Mouse (Mus musculus) MEL (cell line): Measurements from ENCODE around the gene Usp20. TPM values are rescaled to one million over a fixed set of nuclear protein-coding genes. Genes with fewer than 3 reads are reported as not detected.

Source experiments
- DNase-seq: peaks from one replicate; pipeline ENCODE4 v3.0.0; 2011; ENCODE audit warnings: low read depth, low spot score
- H3K27ac ChIP-seq: 2 replicates; pipeline ENCODE4 v1.5.1; 2012; ENCODE audit warnings: low read depth, mild to moderate bottlenecking, control low read depth, low read length, moderate library complexity; ENCODE audit not compliant: control insufficient read depth
- H3K27me3 ChIP-seq, 2 experiments: fragments of 150-350 bp in 1 of 2; sonication (generic) in 1 of 2; 2 replicates each; pipeline ENCODE4 v1.6.1; 2012; ENCODE audit warnings: low read length in 2 of 2, mild to moderate bottlenecking in 2 of 2, improper control_type of control experiment in 1 of 2, moderate library complexity in 1 of 2; ENCODE audit not compliant: insufficient read depth in 2 of 2, control insufficient read depth in 1 of 2
- H3K36me3 ChIP-seq, 2 experiments: 2 replicates each; pipeline ENCODE4 v1.6.1; 2012 to 2014; ENCODE audit warnings: low read length in 2 of 2, improper control_type of control experiment in 1 of 2, inconsistent platforms in 1 of 2, mild to moderate bottlenecking in 1 of 2; ENCODE audit not compliant: insufficient read depth in 2 of 2, control insufficient read depth in 1 of 2
- H3K4me1 ChIP-seq, 2 experiments: fragments of 150-350 bp in 1 of 2; sonication (generic) in 1 of 2; 2 replicates each; pipeline ENCODE4 v1.6.1; 2012; ENCODE audit warnings: low read length in 2 of 2, improper control_type of control experiment in 1 of 2, mild to moderate bottlenecking in 1 of 2; ENCODE audit not compliant: insufficient read depth in 2 of 2, control insufficient read depth in 1 of 2
- H3K4me3 ChIP-seq, 2 experiments: fragments of 150-350 bp in 1 of 2; sonication (generic) in 1 of 2; 2 replicates each; pipeline ENCODE4 v1.5.1; 2012; ENCODE audit warnings: low read depth in 2 of 2, low read length in 2 of 2, mild to moderate bottlenecking in 2 of 2, moderate library complexity in 2 of 2, control low read depth in 1 of 2, improper control_type of control experiment in 1 of 2; ENCODE audit not compliant: control insufficient read depth in 1 of 2, insufficient read depth in 1 of 2
- H3K79me2 ChIP-seq: 2 replicates; pipeline ENCODE4 v1.6.1; 2012; ENCODE audit warnings: mild to moderate bottlenecking, low read length, moderate library complexity; ENCODE audit not compliant: control insufficient read depth, poor library complexity, insufficient read depth
- H3K9ac ChIP-seq: 2 replicates; pipeline ENCODE4 v1.6.1; 2012; ENCODE audit warnings: low read depth, mild to moderate bottlenecking, control low read depth, low read length, moderate library complexity; ENCODE audit not compliant: control insufficient read depth, poor library complexity, severe bottlenecking
- H3K9me3 ChIP-seq: fragments of 150-350 bp; sonication (generic); replicated peaks from 2 replicates; pipeline ENCODE4 v1.6.1; 2012; ENCODE audit warnings: mild to moderate bottlenecking, low read length, improper control_type of control experiment, moderate library complexity; ENCODE audit not compliant: insufficient read depth
- BHLHE40 ChIP-seq: IDR thresholded peaks from 2 replicates; pipeline ENCODE4 v1.6.1; 2012; ENCODE audit warnings: low read depth, mild to moderate bottlenecking, inconsistent platforms, low read length, improper control_type of control experiment, borderline replicate concordance
- CHD1 ChIP-seq: IDR thresholded peaks from 2 replicates; pipeline ENCODE4 v1.6.1; 2012; ENCODE audit warnings: low read depth, mild to moderate bottlenecking, inconsistent platforms, low read length, improper control_type of control experiment
- CHD2 ChIP-seq: IDR thresholded peaks from 2 replicates; pipeline ENCODE4 v1.6.1; 2011; ENCODE audit warnings: low read length, improper control_type of control experiment
- CTCF ChIP-seq, 3 experiments: IDR thresholded peaks in 2 of 3; conservative IDR thresholded peaks in 1 of 3; 2 replicates each; pipeline ENCODE4 v1.5.1; 2011 to 2012; ENCODE audit warnings: low read length in 3 of 3, low read depth in 2 of 3, mild to moderate bottlenecking in 2 of 3, improper control_type of control experiment in 1 of 3, inconsistent platforms in 1 of 3, mixed read lengths in 1 of 3, moderate library complexity in 1 of 3; ENCODE audit not compliant: control insufficient read depth in 1 of 3, insufficient read depth in 1 of 3, poor library complexity in 1 of 3, severe bottlenecking in 1 of 3
- E2F4 ChIP-seq: IDR thresholded peaks from 2 replicates; pipeline ENCODE4 v1.6.1; 2011; ENCODE audit warnings: low read depth, low read length, improper control_type of control experiment, borderline replicate concordance
- GATA1 ChIP-seq: IDR thresholded peaks from 2 replicates; pipeline ENCODE4 v1.6.1; 2011; ENCODE audit warnings: low read depth, low read length, improper control_type of control experiment
- JUND ChIP-seq: IDR thresholded peaks from 2 replicates; pipeline ENCODE4 v1.6.1; 2011; ENCODE audit warnings: low read depth, mild to moderate bottlenecking, improper control_type of control experiment, low read length
- KAT2A ChIP-seq: conservative IDR thresholded peaks from 2 replicates; pipeline ENCODE4 v1.6.1; 2012; ENCODE audit warnings: low read depth, low read length, improper control_type of control experiment, inconsistent platforms
- MAFK ChIP-seq: IDR thresholded peaks from 2 replicates; pipeline ENCODE4 v1.6.1; 2011; ENCODE audit warnings: low read depth, mild to moderate bottlenecking, low read length, improper control_type of control experiment, borderline replicate concordance
- MAX ChIP-seq: IDR thresholded peaks from 2 replicates; pipeline ENCODE4 v1.6.1; 2011; ENCODE audit warnings: low read length, improper control_type of control experiment
- MEF2A ChIP-seq: IDR thresholded peaks from 2 replicates; pipeline ENCODE4 v1.6.1; 2014; ENCODE audit warnings: low read depth, mild to moderate bottlenecking, inconsistent platforms, low read length, improper control_type of control experiment; ENCODE audit not compliant: poor library complexity, insufficient replicate concordance, severe bottlenecking; ENCODE audit errors: extremely low read depth
- MYC ChIP-seq: IDR thresholded peaks from 2 replicates; pipeline ENCODE4 v1.6.1; 2011; ENCODE audit warnings: low read depth, mild to moderate bottlenecking, low read length, improper control_type of control experiment, moderate library complexity
- NRF1 ChIP-seq: IDR thresholded peaks from 2 replicates; pipeline ENCODE4 v1.6.1; 2014; ENCODE audit warnings: low read depth, mild to moderate bottlenecking, inconsistent platforms, low read length, improper control_type of control experiment, moderate library complexity; ENCODE audit not compliant: poor library complexity, insufficient read depth, severe bottlenecking
- POLR2AphosphoS2 ChIP-seq: IDR thresholded peaks from 2 replicates; pipeline ENCODE4 v1.6.1; 2011; ENCODE audit warnings: low read length, improper control_type of control experiment
- POLR2AphosphoS5 ChIP-seq: IDR thresholded peaks from 2 replicates; pipeline ENCODE4 v1.6.1; 2012; ENCODE audit warnings: low read depth, borderline replicate concordance, mild to moderate bottlenecking, inconsistent platforms, low read length, moderate library complexity, mixed read lengths
- RAD21 ChIP-seq: IDR thresholded peaks from 2 replicates; pipeline ENCODE4 v1.6.1; 2011; ENCODE audit warnings: mild to moderate bottlenecking, low read depth, low read length, improper control_type of control experiment
- SIN3A ChIP-seq: IDR thresholded peaks from 2 replicates; pipeline ENCODE4 v1.6.1; 2012; ENCODE audit warnings: low read length, improper control_type of control experiment, inconsistent platforms
- TCF12 ChIP-seq: IDR thresholded peaks from 2 replicates; pipeline ENCODE4 v1.6.1; 2014; ENCODE audit warnings: low read depth, mild to moderate bottlenecking, inconsistent platforms, low read length, improper control_type of control experiment, moderate library complexity
- UBTF ChIP-seq: IDR thresholded peaks from 2 replicates; pipeline ENCODE4 v1.6.1; 2012; ENCODE audit warnings: low read depth, mild to moderate bottlenecking, inconsistent platforms, low read length, improper control_type of control experiment, moderate library complexity, borderline replicate concordance; ENCODE audit not compliant: insufficient read depth
- USF1 ChIP-seq: IDR thresholded peaks from 2 replicates; pipeline ENCODE4 v1.6.1; 2014; ENCODE audit warnings: low read depth, mild to moderate bottlenecking, inconsistent platforms, low read length, improper control_type of control experiment, moderate library complexity
- USF2 ChIP-seq, 2 experiments: IDR thresholded peaks; 2 replicates each; pipeline ENCODE4 v1.6.1; 2011 to 2012; ENCODE audit warnings: improper control_type of control experiment in 2 of 2, low read length in 2 of 2, borderline replicate concordance in 1 of 2, inconsistent platforms in 1 of 2, low read depth in 1 of 2, mild to moderate bottlenecking in 1 of 2; ENCODE audit not compliant: insufficient read depth in 1 of 2
- ZC3H11A ChIP-seq: IDR thresholded peaks from 2 replicates; pipeline ENCODE4 v1.6.1; 2012; ENCODE audit warnings: low read depth, mild to moderate bottlenecking, inconsistent platforms, low read length, improper control_type of control experiment
- ZKSCAN1 ChIP-seq: IDR thresholded peaks from 2 replicates; pipeline ENCODE4 v1.6.1; 2012; ENCODE audit warnings: low read depth, mild to moderate bottlenecking, inconsistent platforms, low read length, improper control_type of control experiment, moderate library complexity
- ZMIZ1 ChIP-seq: IDR thresholded peaks from 2 replicates; pipeline ENCODE4 v1.6.1; 2012; ENCODE audit warnings: low read depth, mild to moderate bottlenecking, inconsistent platforms, low read length, improper control_type of control experiment, moderate library complexity
- ZNF384 ChIP-seq: IDR thresholded peaks from 2 replicates; pipeline ENCODE4 v1.6.1; 2012; ENCODE audit warnings: low read depth, mild to moderate bottlenecking, inconsistent platforms, low read length, improper control_type of control experiment
- polyA plus RNA-seq, 2 experiments: library from polyadenylated mRNA; stranded (reverse) in 1 of 2; unstranded in 1 of 2; fragments of >175 nt in 1 of 2; fragments of >200 nt in 1 of 2; gene quantifications; 2 replicates each; pipeline versions ENCODE4 v1.2.1 to v1.2.4; 2012; ENCODE audit warnings: low replicate concordance in 2 of 2, low read depth in 1 of 2; ENCODE audit not compliant: insufficient read length in 2 of 2, insufficient read depth in 1 of 2, missing spikeins in 1 of 2
- total RNA-seq: library from RNA; depleted of rRNA; stranded (reverse); fragments of 300-350 nt; gene quantifications from 2 replicates; pipeline ENCODE4 v1.2.3, GENCODE M21; 2012

Usp20 gene
- total and polyA plus RNA-seq, 3 experiments, result 9.4 to 10.8 TPM; not detected in 1

DNA sequence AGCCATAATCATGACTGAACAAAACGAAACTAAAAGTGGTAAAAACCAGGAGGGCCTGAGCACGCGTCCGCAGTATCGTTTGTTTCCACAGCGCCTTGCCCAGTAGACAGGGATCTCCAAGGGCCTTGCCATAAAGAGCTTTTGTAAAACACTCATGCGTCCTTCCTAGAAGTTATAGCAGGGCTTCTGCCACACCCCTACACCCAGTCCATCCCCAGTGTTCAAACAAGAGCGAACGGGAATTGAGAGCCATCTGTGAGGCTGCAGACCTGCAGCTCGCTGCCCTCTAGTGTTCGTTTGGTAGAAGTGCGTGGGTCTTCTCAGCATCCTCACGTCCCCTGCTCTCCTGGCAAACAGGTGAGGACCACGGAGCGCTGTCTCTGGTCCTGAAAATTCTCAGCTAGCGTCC lies 39.5 kb upstream of the Usp20 start (continued):
- TF ChIP-seq NRF1 (0 out of 2 replicates have a peak, but pooled peaks have one; percentile 2), POLR2AphosphoS5 (no peak), ZC3H11A (0 out of 2 replicates have a peak, but pooled peaks have one; percentile 19), USF1 (no peak), USF2 (IDR thresholded peaks at IDR 0.05; ENCODE audit: borderline replicate concordance in 1 of 2, insufficient read depth in 1 of 2, low read depth in 1 of 2, low read length in 2 of 2) (no peak), UBTF (no peak), CHD2 (no peak), CTCF (IDR thresholded peaks at IDR 0.05 in 2 of 3, conservative IDR thresholded peaks at IDR 0.05 in 1 of 3; ENCODE audit: control insufficient read depth in 1 of 3, insufficient read depth in 1 of 3, low read depth in 2 of 3, low read length in 3 of 3, poor library complexity in 1 of 3, severe bottlenecking in 1 of 3) (peak; percentile 88 to 94 (median 89)), KAT2A (no peak)

DNA sequence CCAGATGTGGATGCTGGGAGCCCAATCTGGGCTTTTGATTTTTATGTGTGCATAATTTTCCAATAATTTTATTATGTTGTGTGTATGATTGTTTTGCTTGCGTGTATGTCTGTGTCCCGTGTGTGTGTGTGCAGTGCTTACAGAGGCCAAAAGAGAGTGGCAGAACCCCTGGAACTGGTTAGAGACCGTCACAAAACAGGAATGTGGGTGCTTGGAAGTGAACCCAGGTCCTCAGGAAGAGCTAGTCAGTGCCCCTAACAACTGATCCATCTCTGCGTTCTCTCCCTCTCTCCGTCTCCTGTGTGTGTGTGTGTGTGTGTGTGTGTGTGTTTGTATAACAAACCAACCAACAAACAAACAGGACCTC lies 29.6 kb upstream of the Usp20 start:
- peak overlapping the region; percentile 45 to 84 for H3K4me3 ChIP-seq
- H3K79me2 ChIP-seq, result peaks cover 41% of the 10 kb centered on the region
- peaks cover 4 to 14% of the 10 kb centered on the region in 2 experiments; a peak in 2 of 4 replicates for H3K4me1 ChIP-seq
- no peak for DNase-seq
- H3K9me3 ChIP-seq, result no peaks in the 10 kb centered on the region
- no peak for TF ChIP-seq MEF2A
- TF ChIP-seq GATA1, result no peak
- no peak for TF ChIP-seq MYC
- TF ChIP-seq, all 39 proteins: peak for 0
- Histone ChIP-seq H3K27me3 (peaks cover 0 to 4% of the 10 kb centered on the region in 2 experiments; a peak in 3 of 4 replicates), H3K36me3 (peaks cover 6 to 8% of the 10 kb centered on the region in 2 experiments; a peak in 2 of 4 replicates), H3K9ac (peak overlapping the region; percentile 67), H3K27ac (peak overlapping the region; percentile 62)

- H3K4me1 ChIP-seq, result peaks cover 4 to 14% of the 10 kb centered on the region in 2 experiments; a peak in 2 of 4 replicates
- H3K79me2 ChIP-seq, result peaks cover 42% of the 10 kb centered on the region
- DNase-seq, result peak; percentile 96
- peak within 1 kb of the TSS; percentile 74 for H3K27ac ChIP-seq
- H3K9ac ChIP-seq, result peak within 1 kb of the TSS; percentile 96
- H3K9me3 ChIP-seq, result no peaks in the 10 kb centered on the region
- peaks cover 8% of the 10 kb centered on the region in 2 experiments; a peak in 2 of 4 replicates for H3K36me3 ChIP-seq
- peaks cover 0 to 1% of the 10 kb centered on the region in 2 experiments; a peak in 2 of 4 replicates for H3K27me3 ChIP-seq
- H3K4me3 ChIP-seq, result peak within 1 kb of the TSS; percentile 84 to 94
- TF ChIP-seq MAFK (no peak), ZKSCAN1 (no peak), CHD2 (no peak), MEF2A (no peak), ZNF384 (0 out of 2 replicates have a peak, but pooled peaks have one; percentile 5), POLR2AphosphoS2 (peak; percentile 98), JUND (no peak), USF1 (no peak), MAX (peak; percentile 81), CHD1 (no peak), RAD21 (no peak), UBTF (no peak), E2F4 (0 out of 2 replicates have a peak, but pooled peaks have one; percentile 8), POLR2AphosphoS5 (0 out of 2 replicates have a peak, but pooled peaks have one; percentile 25), TCF12 (peak; percentile 67), ZC3H11A (no peak), BHLHE40 (no peak), SIN3A (peak; percentile 90; the same call in 1 of the 2 replicates), CTCF (IDR thresholded peaks at IDR 0.05 in 2 of 3, conservative IDR thresholded peaks at IDR 0.05 in 1 of 3; ENCODE audit: control insufficient read depth in 1 of 3, insufficient read depth in 1 of 3, low read depth in 2 of 3, low read length in 3 of 3, poor library complexity in 1 of 3, severe bottlenecking in 1 of 3) (peak; percentile 11 to 36 (median 32)), ZMIZ1 (peak; percentile 97)
These were observed 29.1 kb upstream of the Usp20 start, which contains the start of gene Tor1b for GRCm38 (mm10) chr2:30952824-30953490. Gene Tor1b (plus strand): TSS chr2:30952959.
